Mouse (Mus musculus) limb, embryonic 15.5 days (tissue): ENCODE measurements at regions not wholly inside any gene's neighbourhood (a gene's known extent, or its start where the extent isn't known, plus 50 kb on each side); places are given as distances from the start of the nearest gene placed in this dataset.

Source experiments
- ATAC-seq: fragments of 200-750 bp; cut with Nextera tagmentation; 2 replicates; pipeline ENCODE4 v1.8.0; 2017; ENCODE audit warnings: low read depth, moderate TSS enrichment; ENCODE audit not compliant: insufficient number of reproducible peaks, low FRiP score, low TSS enrichment
- H3K27ac ChIP-seq: fragments of 300-500 bp; sonication (generic); 2 replicates; pipeline ENCODE4 v1.5.1; 2015; ENCODE audit warnings: moderate library complexity, mild to moderate bottlenecking, inconsistent platforms
- H3K27me3 ChIP-seq: fragments of 300-500 bp; sonication (generic); 2 replicates; pipeline ENCODE4 v1.6.1; 2015; ENCODE audit warnings: inconsistent platforms
- H3K36me3 ChIP-seq: fragments of 300-500 bp; sonication (generic); 2 replicates; pipeline ENCODE4 v1.6.1; 2015; ENCODE audit warnings: inconsistent platforms
- H3K4me1 ChIP-seq: fragments of 300-500 bp; sonication (generic); 2 replicates; pipeline ENCODE4 v1.6.1; 2015; ENCODE audit warnings: inconsistent platforms
- H3K4me2 ChIP-seq: fragments of 300-500 bp; sonication (generic); 2 replicates; pipeline ENCODE4 v1.6.1; 2015; ENCODE audit warnings: mild to moderate bottlenecking, inconsistent platforms
- H3K4me3 ChIP-seq: fragments of 300-500 bp; sonication (generic); 2 replicates; pipeline ENCODE4 v1.5.1; 2015; ENCODE audit warnings: mild to moderate bottlenecking, inconsistent platforms
- H3K9ac ChIP-seq: fragments of 300-500 bp; sonication (generic); 2 replicates; pipeline ENCODE4 v1.6.1; 2015; ENCODE audit warnings: inconsistent platforms
- H3K9me3 ChIP-seq: fragments of 300-500 bp; sonication (generic); 2 replicates; pipeline ENCODE4 v1.6.1; 2016; ENCODE audit warnings: inconsistent platforms
- WGBS: fragments of 180-500 bp; shearing (Covaris S2); methylation state at CpG from one replicate; pipeline ENCODE4 v1.1.7; 2015; 5-methylcytosine and 5-hydroxymethylcytosine counted together

DNA sequence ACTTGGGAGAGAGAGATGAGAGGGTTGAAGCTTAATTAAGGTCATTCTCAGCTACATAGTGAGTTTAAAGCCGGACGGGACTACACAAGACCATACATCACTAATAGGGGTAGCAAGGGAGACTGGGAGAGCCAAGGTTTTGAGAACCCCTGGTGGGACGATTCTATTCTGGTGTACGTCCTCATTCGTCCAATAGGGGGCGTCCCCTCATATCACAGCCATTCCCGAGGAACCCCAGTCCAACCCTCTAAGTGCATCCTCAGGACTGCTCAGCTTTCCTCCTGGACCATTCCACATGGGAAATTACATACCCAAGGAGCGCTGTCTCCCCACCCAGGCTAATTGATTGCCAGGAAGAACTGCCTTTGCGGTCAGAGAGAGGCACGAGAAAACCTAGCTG, 385.5 kb downstream of the Setd4 start:
- H3K4me2 ChIP-seq: no peak overlapping the region
- no peak overlapping the region for H3K4me3 ChIP-seq
- 0 out of 2 replicates have a peak, but pooled peaks cover 15% of the 10 kb centered on the region for H3K27me3 ChIP-seq
- no peak overlapping the region for H3K27ac ChIP-seq
- H3K9me3 ChIP-seq: no peaks in the 10 kb centered on the region
- H3K4me1 ChIP-seq: no peaks in the 10 kb centered on the region
- ATAC-seq: no peak
- 58% methylated on average over 10 of the region's 10 CpGs for WGBS
- H3K9ac ChIP-seq: no peak overlapping the region
- no peaks in the 10 kb centered on the region for H3K36me3 ChIP-seq

GRCm38 (mm10) chr16:93217600-93218226, 386.1 kb downstream of the Setd4 start:
- 0 out of 2 replicates have a peak, but pooled peaks cover 15% of the 10 kb centered on the region for H3K27me3 ChIP-seq
- ATAC-seq: no peak
- no peak overlapping the region for H3K4me2 ChIP-seq
- no peak overlapping the region for H3K4me3 ChIP-seq
- H3K4me1 ChIP-seq: no peaks in the 10 kb centered on the region
- WGBS: 43% methylated on average over 12 of the region's 12 CpGs
- H3K9ac ChIP-seq: no peak overlapping the region
- H3K27ac ChIP-seq: no peak overlapping the region
- H3K9me3 ChIP-seq: no peaks in the 10 kb centered on the region
- H3K36me3 ChIP-seq: no peaks in the 10 kb centered on the region

- no peak overlapping the region for H3K4me2 ChIP-seq
- ATAC-seq: no peak
These were observed 388.2 kb downstream of the Setd4 start for GRCm38 (mm10) chr16:93215630-93216029.

GRCm38 (mm10) chr16:93213618-93214017, 387.7 kb upstream of the Runx1 start:
- H3K9me3 ChIP-seq: no peaks in the 10 kb centered on the region
- H3K36me3 ChIP-seq: no peaks in the 10 kb centered on the region
- H3K4me1 ChIP-seq: no peaks in the 10 kb centered on the region
- H3K4me3 ChIP-seq: no peak overlapping the region
- H3K27ac ChIP-seq: no peak overlapping the region
- 88% methylated on average over 6 of the region's 6 CpGs for WGBS
- H3K9ac ChIP-seq: no peak overlapping the region
- 0 out of 2 replicates have a peak, but pooled peaks cover 15% of the 10 kb centered on the region for H3K27me3 ChIP-seq
- H3K4me2 ChIP-seq: no peak overlapping the region
- ATAC-seq: no peak

More at GRCm38 (mm10) chr16:93215630-93216029, 388.2 kb downstream of the Setd4 start:
- no peaks in the 10 kb centered on the region for H3K36me3 ChIP-seq
- H3K9me3 ChIP-seq: no peaks in the 10 kb centered on the region
- no peak overlapping the region for H3K4me3 ChIP-seq
- H3K4me1 ChIP-seq: no peaks in the 10 kb centered on the region
- no peak overlapping the region for H3K9ac ChIP-seq
- WGBS: 87% methylated on average over 4 of the region's 4 CpGs
- no peak overlapping the region for H3K27ac ChIP-seq
- H3K27me3 ChIP-seq: 0 out of 2 replicates have a peak, but pooled peaks cover 15% of the 10 kb centered on the region

DNA sequence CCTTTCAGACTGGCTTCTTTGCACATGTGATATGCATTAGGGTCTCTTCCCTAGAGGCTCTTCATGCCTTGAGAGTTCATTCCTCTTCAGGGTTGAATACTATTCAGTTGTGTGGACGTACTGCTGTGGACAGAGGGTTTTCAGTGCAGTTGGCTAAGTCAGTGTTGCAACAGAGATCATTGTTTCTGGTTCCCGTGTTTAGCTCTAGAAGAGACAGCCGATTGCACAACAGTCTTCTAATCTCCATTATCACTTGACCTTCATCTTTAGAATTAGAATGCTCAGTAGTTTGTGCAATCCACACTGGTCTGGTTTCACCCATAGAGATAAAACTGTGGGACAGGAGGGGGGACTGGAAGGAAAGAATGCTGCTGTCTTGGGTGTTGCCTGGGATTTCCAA, 381.7 kb upstream of the Runx1 start:
- Histone ChIP-seq H3K4me2 (no peak overlapping the region), H3K27me3 (no peaks in the 10 kb centered on the region), H3K36me3 (no peaks in the 10 kb centered on the region), H3K27ac (no peak overlapping the region), H3K4me3 (no peak overlapping the region), H3K9ac (no peak overlapping the region), H3K9me3 (no peaks in the 10 kb centered on the region), H3K4me1 (no peaks in the 10 kb centered on the region)
- ATAC-seq: no peak
- WGBS: 83% methylated on average over 3 of the region's 3 CpGs

DNA sequence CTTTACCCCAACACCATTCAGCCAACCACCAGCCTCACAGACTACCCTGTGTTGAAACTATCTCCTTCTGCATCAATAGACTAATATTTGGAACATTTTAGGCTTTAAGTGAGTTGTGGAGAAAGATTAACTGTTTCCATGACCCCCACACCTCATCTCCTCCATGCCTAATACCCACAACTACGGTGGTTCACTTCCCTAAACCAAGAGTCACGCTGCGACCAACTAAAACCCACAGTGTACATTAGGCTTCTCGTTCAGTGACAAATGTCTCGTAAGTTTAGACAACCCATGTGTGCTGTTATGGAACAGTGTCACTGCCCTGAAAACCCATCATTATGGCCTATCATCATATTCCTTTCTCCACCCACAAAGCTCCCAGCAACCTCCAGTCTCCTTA, 381.3 kb upstream of the Runx1 start:
- Histone ChIP-seq H3K4me3 (no peak overlapping the region), H3K4me1 (no peaks in the 10 kb centered on the region), H3K9ac (no peak overlapping the region), H3K27me3 (no peaks in the 10 kb centered on the region), H3K4me2 (no peak overlapping the region), H3K9me3 (no peaks in the 10 kb centered on the region), H3K36me3 (no peaks in the 10 kb centered on the region), H3K27ac (no peak overlapping the region)
- WGBS: 86% methylated on average over 5 of the region's 5 CpGs
- no peak for ATAC-seq

GRCm38 (mm10) chr16:93206325-93206724, 380.4 kb upstream of the Runx1 start:
- ATAC-seq: no peak
- Histone ChIP-seq H3K27me3 (no peaks in the 10 kb centered on the region), H3K4me2 (no peak overlapping the region), H3K4me3 (no peak overlapping the region), H3K4me1 (no peaks in the 10 kb centered on the region), H3K9ac (no peak overlapping the region), H3K9me3 (no peaks in the 10 kb centered on the region), H3K36me3 (no peaks in the 10 kb centered on the region), H3K27ac (no peak overlapping the region)
- WGBS: 77% methylated on average over 4 of the region's 4 CpGs

DNA sequence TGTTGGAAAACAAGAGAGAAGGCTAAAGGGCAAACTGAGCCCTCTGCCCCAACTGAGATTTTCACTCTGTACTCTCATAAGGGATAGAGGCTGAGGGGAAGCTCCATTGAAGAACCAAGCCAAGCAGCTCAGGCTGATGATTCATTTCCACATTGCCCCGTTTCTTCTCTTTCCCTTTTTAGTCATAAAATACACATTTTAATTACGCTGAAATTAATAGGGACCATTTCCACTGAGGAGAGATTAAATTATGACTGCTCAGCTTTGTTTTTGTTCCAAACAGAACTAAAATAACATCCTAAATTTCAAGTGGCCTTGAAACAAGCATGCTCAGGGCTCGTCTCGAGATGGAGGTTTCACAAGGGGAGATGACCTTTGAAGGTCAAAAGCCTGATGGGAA, 378.7 kb upstream of the Runx1 start:
- Histone ChIP-seq H3K27ac (no peak overlapping the region), H3K36me3 (no peaks in the 10 kb centered on the region), H3K4me3 (no peak overlapping the region), H3K4me1 (no peaks in the 10 kb centered on the region), H3K27me3 (no peaks in the 10 kb centered on the region), H3K4me2 (no peak overlapping the region), H3K9me3 (no peaks in the 10 kb centered on the region), H3K9ac (no peak overlapping the region)
- WGBS: 63% methylated on average over 4 of the region's 4 CpGs
- no peak for ATAC-seq

GRCm38 (mm10) chr16:93202591-93202990, 376.6 kb upstream of the Runx1 start:
- Histone ChIP-seq H3K27me3 (no peaks in the 10 kb centered on the region), H3K27ac (no peak overlapping the region), H3K9me3 (no peaks in the 10 kb centered on the region), H3K4me3 (no peak overlapping the region), H3K9ac (no peak overlapping the region), H3K36me3 (no peaks in the 10 kb centered on the region), H3K4me2 (no peak overlapping the region), H3K4me1 (no peaks in the 10 kb centered on the region)
- no peak for ATAC-seq

- no peaks in the 10 kb centered on the region for H3K4me1 ChIP-seq
- H3K27me3 ChIP-seq: no peaks in the 10 kb centered on the region
- no peaks in the 10 kb centered on the region for H3K36me3 ChIP-seq
- no peak overlapping the region for H3K9ac ChIP-seq
- H3K4me3 ChIP-seq: no peak overlapping the region
- H3K27ac ChIP-seq: no peak overlapping the region
- no peak for ATAC-seq
- no peak overlapping the region for H3K4me2 ChIP-seq
- no peaks in the 10 kb centered on the region for H3K9me3 ChIP-seq
- 72% methylated on average over 8 of the region's 8 CpGs for WGBS
These were observed 371.4 kb upstream of the Runx1 start for GRCm38 (mm10) chr16:93197300-93197699.

- WGBS: 76% methylated on average over 7 of the region's 7 CpGs
- no peak for ATAC-seq
- H3K27ac ChIP-seq: no peak overlapping the region
- no peak overlapping the region for H3K4me2 ChIP-seq
- no peaks in the 10 kb centered on the region for H3K36me3 ChIP-seq
- no peaks in the 10 kb centered on the region for H3K4me1 ChIP-seq
- H3K4me3 ChIP-seq: no peak overlapping the region
- no peaks in the 10 kb centered on the region for H3K27me3 ChIP-seq
- no peaks in the 10 kb centered on the region for H3K9me3 ChIP-seq
- H3K9ac ChIP-seq: no peak overlapping the region
These were observed 368.1 kb upstream of the Runx1 start for GRCm38 (mm10) chr16:93193921-93194481.

GRCm38 (mm10) chr16:93193263-93193662, 367.3 kb upstream of the Runx1 start:
- Histone ChIP-seq H3K27me3 (no peaks in the 10 kb centered on the region), H3K4me3 (no peak overlapping the region), H3K9me3 (no peaks in the 10 kb centered on the region), H3K4me1 (no peaks in the 10 kb centered on the region), H3K9ac (no peak overlapping the region), H3K4me2 (no peak overlapping the region), H3K27ac (no peak overlapping the region), H3K36me3 (no peaks in the 10 kb centered on the region)
- WGBS: 79% methylated on average over 6 of the region's 6 CpGs
- ATAC-seq: no peak
